Mouse (Mus musculus): ENCODE data around the gene Reln.

GRCm38 (mm10) chr5:22171336-22171735 lies 173.2 kb downstream of the Reln start:
- TF ChIP-seq CTCF (conservative IDR thresholded peaks at IDR 0.05; ENCODE audit: low read length), result no peak
- TF ChIP-seq NANOG (IDR thresholded peaks at IDR 0.05; ENCODE audit: borderline replicate concordance, low read length), result no peak
- no peak for TF ChIP-seq POU5F1 (IDR thresholded peaks at IDR 0.05; ENCODE audit: borderline replicate concordance, low read length)
